Mouse (Mus musculus): ENCODE data around the gene Bmp4. TPM values are rescaled to one million over a fixed set of nuclear protein-coding genes. Genes with fewer than 3 reads are reported as not detected.

The Bmp4 gene
- polyA plus RNA-seq, 1 experiment: 43.7 TPM

DNA sequence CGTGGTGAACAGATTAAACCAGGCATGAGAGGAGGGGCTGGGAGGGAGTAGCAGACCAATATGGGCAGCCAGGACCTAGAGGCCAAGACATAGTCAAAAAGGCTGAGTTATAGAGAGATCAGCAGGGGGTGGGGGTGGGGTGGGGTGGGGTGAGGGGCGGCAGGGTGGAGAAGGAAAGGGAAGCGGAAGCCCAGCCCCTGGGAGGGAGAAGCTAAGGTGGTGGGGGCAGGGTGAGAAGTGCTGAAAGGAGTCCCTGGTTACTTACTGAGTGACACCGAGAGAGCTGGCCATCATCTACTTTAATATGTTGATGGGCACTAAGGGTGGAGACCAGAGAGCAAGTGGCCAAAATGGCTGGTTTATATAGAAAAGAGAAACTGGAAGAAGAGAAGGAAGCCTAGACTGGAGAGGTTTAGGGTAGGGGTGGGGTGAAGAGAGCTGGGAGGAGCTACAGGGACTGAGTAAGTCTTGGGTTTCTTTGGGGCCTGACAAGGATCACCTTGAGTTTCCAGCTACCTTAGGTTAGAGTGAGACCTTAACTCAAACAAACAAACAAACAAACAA, 20.2 kb upstream of the Bmp4 start:
- H3K4me1 ChIP-seq (ENCODE audit: control insufficient read depth, insufficient read depth, low read length): no peaks in the 10 kb centered on the region
- H3K4me3 ChIP-seq (ENCODE audit: insufficient read depth, low read length): no peak overlapping the region
- no peak for TF ChIP-seq POLR2A (IDR thresholded peaks at IDR 0.05; ENCODE audit: low read depth, low read length)
- TF ChIP-seq CTCF (IDR thresholded peaks at IDR 0.05; ENCODE audit: borderline replicate concordance, insufficient read depth, low read length): no peak
- H3K27ac ChIP-seq (ENCODE audit: insufficient read depth, low read length): no peak overlapping the region

GRCm38 (mm10) chr14:46409016-46409415, 18.5 kb upstream of the Bmp4 start:
- Histone ChIP-seq H3K4me1 (ENCODE audit: control insufficient read depth, insufficient read depth, low read length) (no peaks in the 10 kb centered on the region), H3K27ac (ENCODE audit: insufficient read depth, low read length) (no peak overlapping the region), H3K4me3 (ENCODE audit: insufficient read depth, low read length) (no peak overlapping the region)
- TF ChIP-seq POLR2A (IDR thresholded peaks at IDR 0.05; ENCODE audit: low read depth, low read length): no peak
- TF ChIP-seq CTCF (IDR thresholded peaks at IDR 0.05; ENCODE audit: borderline replicate concordance, insufficient read depth, low read length): no peak

DNA sequence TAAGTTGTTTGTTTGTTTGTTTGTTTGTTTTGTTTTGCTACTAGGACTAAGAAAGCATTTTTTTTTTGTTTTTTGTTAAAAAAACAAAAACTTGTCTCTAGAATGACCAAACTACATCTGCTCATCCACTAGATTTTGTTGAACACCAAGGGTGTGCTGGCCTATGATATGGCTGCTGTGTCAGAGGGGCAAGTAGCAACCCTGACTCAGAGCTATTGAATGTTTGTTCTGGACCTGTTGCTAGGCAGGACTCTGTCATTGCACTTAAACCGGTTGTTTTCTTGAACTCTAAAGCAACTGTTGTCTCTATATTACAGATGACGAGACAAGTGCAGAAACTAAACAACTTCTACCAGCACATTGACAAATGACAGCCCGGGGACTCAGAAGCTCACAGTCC, 17.9 kb upstream of the Bmp4 start:
- TF ChIP-seq CTCF (IDR thresholded peaks at IDR 0.05; ENCODE audit: borderline replicate concordance, insufficient read depth, low read length) (no peak), POLR2A (IDR thresholded peaks at IDR 0.05; ENCODE audit: low read depth, low read length) (no peak)
- Histone ChIP-seq H3K4me1 (ENCODE audit: control insufficient read depth, insufficient read depth, low read length) (no peaks in the 10 kb centered on the region), H3K27ac (ENCODE audit: insufficient read depth, low read length) (no peak overlapping the region), H3K4me3 (ENCODE audit: insufficient read depth, low read length) (no peak overlapping the region)

- Histone ChIP-seq H3K4me3 (ENCODE audit: insufficient read depth, low read length) (no peak overlapping the region), H3K4me1 (ENCODE audit: control insufficient read depth, insufficient read depth, low read length) (no peaks in the 10 kb centered on the region), H3K27ac (ENCODE audit: insufficient read depth, low read length) (no peak overlapping the region)
- TF ChIP-seq CTCF (IDR thresholded peaks at IDR 0.05; ENCODE audit: borderline replicate concordance, insufficient read depth, low read length) (no peak), POLR2A (IDR thresholded peaks at IDR 0.05; ENCODE audit: low read depth, low read length) (no peak)
Observed at GRCm38 (mm10) chr14:46399925-46400324, 9.5 kb upstream of the Bmp4 start.

DNA sequence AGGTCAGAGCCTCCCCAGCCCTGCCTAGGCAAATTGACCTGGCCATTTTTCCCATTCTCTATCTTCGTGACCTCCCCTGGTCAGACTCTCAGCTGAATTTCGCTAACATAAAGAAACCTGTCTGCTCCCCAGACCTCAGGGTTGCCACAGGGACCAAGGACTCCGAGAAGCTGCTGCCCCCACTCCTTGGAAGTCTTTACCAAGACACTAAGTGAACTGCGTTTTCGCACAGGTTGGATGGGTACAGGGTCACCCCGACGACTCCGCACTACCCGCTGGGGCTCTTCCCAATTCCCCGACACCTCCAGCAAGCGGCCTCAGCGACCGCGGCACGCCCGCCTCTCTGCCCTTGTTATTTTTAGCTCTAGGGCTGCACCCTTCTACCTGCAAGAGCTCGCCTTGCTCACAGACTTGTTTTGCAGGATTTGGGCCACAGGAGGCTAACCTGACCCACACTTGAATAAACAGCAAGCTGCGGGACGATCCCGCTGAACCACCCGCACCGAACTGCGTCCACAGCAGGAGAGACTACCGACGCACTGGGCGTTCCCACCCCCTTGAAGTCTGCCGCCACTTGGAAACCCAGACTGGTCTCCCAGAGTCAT, 7.7 kb upstream of the Bmp4 start:
- H3K27ac ChIP-seq (ENCODE audit: insufficient read depth, low read length): no peak overlapping the region
- no peak overlapping the region for H3K4me3 ChIP-seq (ENCODE audit: insufficient read depth, low read length)
- TF ChIP-seq CTCF (IDR thresholded peaks at IDR 0.05; ENCODE audit: borderline replicate concordance, insufficient read depth, low read length): no peak
- TF ChIP-seq POLR2A (IDR thresholded peaks at IDR 0.05; ENCODE audit: low read depth, low read length): no peak
- no peaks in the 10 kb centered on the region for H3K4me1 ChIP-seq (ENCODE audit: control insufficient read depth, insufficient read depth, low read length)

- H3K4me3 ChIP-seq (ENCODE audit: insufficient read depth, low read length): no peak overlapping the region
- no peak for TF ChIP-seq POLR2A (IDR thresholded peaks at IDR 0.05; ENCODE audit: low read depth, low read length)
- TF ChIP-seq CTCF (IDR thresholded peaks at IDR 0.05; ENCODE audit: borderline replicate concordance, insufficient read depth, low read length): no peak
- H3K27ac ChIP-seq (ENCODE audit: insufficient read depth, low read length): no peak overlapping the region
- H3K4me1 ChIP-seq (ENCODE audit: control insufficient read depth, insufficient read depth, low read length): no peaks in the 10 kb centered on the region
Observed at GRCm38 (mm10) chr14:46391621-46392170, 1.2 kb upstream of the Bmp4 start.

DNA sequence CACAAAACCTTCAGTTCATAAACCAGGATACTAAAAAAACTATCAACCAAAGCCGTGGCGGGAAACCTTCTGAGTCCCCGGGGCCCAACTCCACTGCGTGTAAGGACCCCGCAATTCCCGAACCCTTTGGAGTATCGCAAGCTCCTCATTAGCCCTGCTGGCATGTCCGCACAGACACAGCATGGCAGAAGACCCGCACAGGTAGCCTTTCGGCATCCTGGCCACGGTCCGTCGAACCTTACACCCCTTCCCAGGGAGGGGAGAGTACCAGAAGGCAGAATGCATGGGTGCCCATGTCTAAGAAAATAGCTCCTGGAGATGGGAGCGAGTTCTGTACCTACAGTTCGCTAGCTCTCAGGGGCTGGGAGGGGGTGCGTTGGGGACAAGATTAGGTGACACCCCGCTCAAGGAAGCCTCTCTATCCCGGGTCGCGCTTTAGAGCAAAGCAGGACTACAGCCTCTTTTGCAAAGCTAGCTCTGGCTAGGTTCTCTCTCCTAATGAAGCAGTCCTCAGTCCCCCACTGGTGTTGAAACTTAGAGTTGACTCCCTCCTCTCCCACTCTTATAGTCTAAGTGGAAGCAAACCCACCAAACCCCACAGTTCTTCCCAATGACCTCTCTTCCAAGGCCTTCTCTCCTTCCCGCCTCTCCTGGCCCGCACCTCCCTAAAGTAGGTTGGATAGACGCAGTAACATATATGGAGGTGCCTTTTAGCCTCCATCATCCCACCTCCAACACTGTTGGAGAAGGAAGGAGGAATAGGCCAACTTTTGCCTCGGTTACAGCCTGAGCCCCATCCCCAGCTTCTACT, 826 bp downstream of the Bmp4 start:
- TF ChIP-seq POLR2A (IDR thresholded peaks at IDR 0.05; ENCODE audit: low read depth, low read length) (0 out of 2 replicates have a peak, but pooled peaks have one; percentile 10), CTCF (IDR thresholded peaks at IDR 0.05; ENCODE audit: borderline replicate concordance, insufficient read depth, low read length) (no peak)
- Histone ChIP-seq H3K4me3 (ENCODE audit: insufficient read depth, low read length) (peak overlapping the region; percentile 66), H3K27ac (ENCODE audit: insufficient read depth, low read length) (no peak overlapping the region), H3K4me1 (ENCODE audit: control insufficient read depth, insufficient read depth, low read length) (no peaks in the 10 kb centered on the region)

DNA sequence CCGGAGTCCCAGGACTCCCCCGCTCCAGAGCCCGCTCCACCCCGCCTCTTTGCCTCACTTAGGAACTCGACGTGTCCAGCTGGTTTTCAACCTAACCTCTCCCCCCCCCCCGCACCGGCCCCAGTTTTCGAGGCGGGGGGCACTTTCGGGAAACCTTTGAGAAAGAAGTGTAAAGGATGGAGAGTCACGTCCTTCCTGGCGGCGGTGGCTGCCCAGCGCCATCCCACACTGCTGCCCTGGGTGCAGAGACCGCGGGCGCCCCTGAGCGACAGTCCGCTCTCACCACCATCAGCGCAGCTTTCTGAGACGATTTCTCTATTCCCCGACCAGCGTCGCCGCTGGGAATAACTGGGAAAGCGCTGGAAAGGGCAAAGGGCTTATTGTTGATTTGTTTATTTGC, 1.8 kb downstream of the Bmp4 start:
- H3K4me1 ChIP-seq (ENCODE audit: control insufficient read depth, insufficient read depth, low read length): no peaks in the 10 kb centered on the region
- peak overlapping the region; percentile 66 for H3K4me3 ChIP-seq (ENCODE audit: insufficient read depth, low read length)
- TF ChIP-seq CTCF (IDR thresholded peaks at IDR 0.05; ENCODE audit: borderline replicate concordance, insufficient read depth, low read length) (peak; percentile 34; the same call in 1 of the 2 replicates), POLR2A (IDR thresholded peaks at IDR 0.05; ENCODE audit: low read depth, low read length) (no peak; the same call in 1 of the 2 replicates)
- H3K27ac ChIP-seq (ENCODE audit: insufficient read depth, low read length): no peak overlapping the region

DNA sequence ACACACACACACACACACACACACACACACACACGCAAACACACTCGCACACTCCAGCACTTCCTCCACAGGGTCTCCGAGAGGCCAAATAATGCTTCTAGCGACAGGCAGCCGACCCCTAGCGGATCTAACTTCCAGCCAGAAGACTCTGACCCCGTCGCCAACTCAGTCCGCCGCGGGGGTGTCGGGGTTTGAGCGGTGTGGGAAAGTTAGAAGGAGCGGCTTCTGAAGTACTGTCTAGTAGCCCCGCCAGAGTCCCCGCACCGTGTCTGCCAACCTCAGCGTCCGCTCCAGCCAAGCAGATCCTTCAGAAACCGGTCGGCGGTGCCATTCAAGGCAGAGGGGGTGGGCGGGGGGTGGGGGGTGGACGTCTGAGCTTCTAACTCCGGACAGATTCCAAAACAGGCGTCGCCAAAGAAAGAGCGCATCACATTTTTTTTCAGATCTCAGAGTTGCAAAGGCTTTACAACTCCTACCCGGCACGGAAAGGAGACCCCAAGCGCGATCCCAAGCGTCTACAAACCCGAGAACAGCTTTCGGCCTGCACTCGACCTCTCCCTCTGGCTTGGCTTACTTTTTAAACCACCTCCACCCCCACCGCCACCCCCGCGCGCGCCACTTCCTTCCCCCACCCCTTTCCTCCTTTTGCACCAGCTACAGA, 2.5 kb downstream of the Bmp4 start:
- Histone ChIP-seq H3K4me1 (ENCODE audit: control insufficient read depth, insufficient read depth, low read length) (no peaks in the 10 kb centered on the region), H3K4me3 (ENCODE audit: insufficient read depth, low read length) (peak overlapping the region; percentile 66)
- TF ChIP-seq CTCF (IDR thresholded peaks at IDR 0.05; ENCODE audit: borderline replicate concordance, insufficient read depth, low read length): no peak
- TF ChIP-seq POLR2A (IDR thresholded peaks at IDR 0.05; ENCODE audit: low read depth, low read length): peak; percentile 23; the same call in 1 of the 2 replicates

More for the DNA sequence above, 2.5 kb downstream of the Bmp4 start:
- peak overlapping the region; percentile 74 for H3K27ac ChIP-seq (ENCODE audit: insufficient read depth, low read length)

Data from embryonic fibroblast, embryonic 13.5 days (primary cell).